Comparison of ENCODE assay signal across 30 mouse cellular contexts in genomic region chr9:10457900-10458299, GRCm38 (mm10).
DNase-seq lines count a peak whose midpoint lies in the region; ATAC-seq and TF ChIP-seq lines count a peak whose summit lies in the region.
"Had no signal": no experiment of that assay in that cellular context is flagged by ENCODE, and none has a peak within 500 bp of the region (broad histone marks: within the 10 kb centered on the region; RNA-seq: fewer than 3 reads in every experiment).

No protein-coding gene starts in this region.

- no peaks in the 10 kb centered on the region for H3K27me3 ChIP-seq in hindbrain, embryonic 11.5 days (ENCODE audit: control insufficient read depth, insufficient read depth, low read length)
- H3K27me3 ChIP-seq in hindbrain, embryonic 10.5 days (ENCODE audit: insufficient read depth, poor library complexity, severe bottlenecking) = no peaks in the 10 kb centered on the region
- no peaks in the 10 kb centered on the region for H3K27me3 ChIP-seq in lung, embryonic 14.5 days (ENCODE audit: insufficient read depth, low read length)
- H3K27me3 ChIP-seq: CH12.LX; embryonic facial prominence, embryonic 12.5 days; heart, embryonic 15.5 days; limb, embryonic 12.5 days; liver, embryonic 15.5 days; neural tube, embryonic 13.5 days had no signal

- no peak for TF ChIP-seq CTCF in lung, embryonic 14.5 days (IDR thresholded peaks at IDR 0.05; ENCODE audit: low read depth)

- H3K9ac ChIP-seq in hindbrain, embryonic 11.5 days (ENCODE audit: low read depth, low read length) = no peak overlapping the region
- H3K9ac ChIP-seq in lung, embryonic 14.5 days = no peak overlapping the region
- H3K9ac ChIP-seq: embryonic facial prominence, embryonic 12.5 days; heart, embryonic 15.5 days; hindbrain, embryonic 14.5 days; limb, embryonic 12.5 days; liver, embryonic 15.5 days; neural tube, embryonic 13.5 days had no signal

- H3K27ac ChIP-seq in hindbrain, embryonic 11.5 days (ENCODE audit: low read depth, low read length) = no peak overlapping the region
- no peak overlapping the region for H3K27ac ChIP-seq in hindbrain, embryonic 10.5 days
- H3K27ac ChIP-seq in lung, embryonic 14.5 days (ENCODE audit: low read depth) = no peak overlapping the region
- H3K27ac ChIP-seq: embryonic facial prominence, embryonic 12.5 days; forebrain, embryonic 10.5 days; heart, embryonic 10.5 days; heart, embryonic 15.5 days; hindbrain, embryonic 14.5 days; limb, embryonic 12.5 days; liver, embryonic 15.5 days; neural tube, embryonic 13.5 days had no signal

- no peaks in the 10 kb centered on the region for H3K36me3 ChIP-seq in hindbrain, embryonic 11.5 days (ENCODE audit: control insufficient read depth, insufficient read depth, low read length)
- no peaks in the 10 kb centered on the region for H3K36me3 ChIP-seq in hindbrain, embryonic 10.5 days
- H3K36me3 ChIP-seq in lung, embryonic 14.5 days (ENCODE audit: insufficient read depth) = no peaks in the 10 kb centered on the region
- H3K36me3 ChIP-seq: embryonic facial prominence, embryonic 12.5 days; forebrain, embryonic 10.5 days; G1E; heart, embryonic 10.5 days; heart, embryonic 15.5 days; limb, embryonic 12.5 days; liver, embryonic 15.5 days; neural tube, embryonic 13.5 days had no signal

- 38% methylated on average over 3 of the region's 3 CpGs for WGBS in hindbrain, embryonic 11.5 days
- WGBS in hindbrain, embryonic 10.5 days = 35% methylated on average over 3 of the region's 3 CpGs
- 30% methylated on average over 3 of the region's 3 CpGs for WGBS in lung, embryonic 14.5 days

- H3K4me1 ChIP-seq in hindbrain, embryonic 11.5 days (replicated peaks; ENCODE audit: control insufficient read depth, insufficient read depth, low read length) = no peaks in the 10 kb centered on the region
- H3K4me1 ChIP-seq in hindbrain, embryonic 10.5 days (replicated peaks) = 0 out of 2 replicates have a peak, but pooled peaks cover 7% of the 10 kb centered on the region
- H3K4me1 ChIP-seq in lung, embryonic 14.5 days (ENCODE audit: insufficient read depth) = no peaks in the 10 kb centered on the region
- H3K4me1 ChIP-seq: embryonic facial prominence, embryonic 12.5 days; heart, embryonic 10.5 days; heart, embryonic 15.5 days; limb, embryonic 12.5 days; liver, embryonic 15.5 days; neural tube, embryonic 13.5 days had no signal

- no peaks in the 10 kb centered on the region for H3K9me3 ChIP-seq in hindbrain, embryonic 11.5 days (ENCODE audit: control insufficient read depth, low read length)
- H3K9me3 ChIP-seq in hindbrain, embryonic 10.5 days = no peaks in the 10 kb centered on the region
- no peaks in the 10 kb centered on the region for H3K9me3 ChIP-seq in lung, embryonic 14.5 days (ENCODE audit: low read depth, low read length)
- H3K9me3 ChIP-seq: embryonic facial prominence, embryonic 12.5 days; forebrain, embryonic 10.5 days; G1E; heart, embryonic 10.5 days; heart, embryonic 15.5 days; limb, embryonic 12.5 days; liver, embryonic 15.5 days; neural tube, embryonic 13.5 days had no signal

- H3K4me2 ChIP-seq in hindbrain, embryonic 11.5 days (replicated peaks; ENCODE audit: low read depth, low read length) = no peak overlapping the region
- no peak overlapping the region for H3K4me2 ChIP-seq in lung, embryonic 14.5 days
- H3K4me2 ChIP-seq: embryonic facial prominence, embryonic 12.5 days; heart, embryonic 15.5 days; hindbrain, embryonic 14.5 days; limb, embryonic 12.5 days; liver, embryonic 15.5 days; midbrain, embryonic 11.5 days; neural tube, embryonic 13.5 days had no signal

- no peak overlapping the region for H3K4me3 ChIP-seq in hindbrain, embryonic 11.5 days (ENCODE audit: low read depth, low read length)
- no peak overlapping the region for H3K4me3 ChIP-seq in hindbrain, embryonic 10.5 days
- H3K4me3 ChIP-seq in lung, embryonic 14.5 days (ENCODE audit: low read depth, low read length) = no peak overlapping the region
- H3K4me3 ChIP-seq: embryonic facial prominence, embryonic 12.5 days; forebrain, embryonic 10.5 days; heart, embryonic 10.5 days; heart, embryonic 15.5 days; limb, embryonic 12.5 days; liver, embryonic 15.5 days; neural tube, embryonic 13.5 days had no signal

- no peak for ATAC-seq in hindbrain, embryonic 11.5 days (ENCODE audit: low FRiP score)
- no peak for ATAC-seq in lung, embryonic 14.5 days (ENCODE audit: insufficient read depth)
- ATAC-seq: forebrain, embryonic 16.5 days; intestine, postnatal 0 days had no signal

- DNase-seq in embryo, embryonic 10 days (ENCODE audit: low spot score) = peak; percentile 7
- no peak for DNase-seq in embryo, embryonic 10.5 days (ENCODE audit: low spot score)
- peak; percentile 6 for DNase-seq in hindbrain, embryonic 11.5 days (ENCODE audit: low spot score)
- no peak for DNase-seq in hindbrain, embryonic 10.5 days (ENCODE audit: low spot score)
- DNase-seq in lung, embryonic 14.5 days = peak; percentile 1
- no peak for DNase-seq in lung, adult 18-20 months
- DNase-seq in ZHBTc4 (ENCODE audit: low read depth, low spot score) = peak; percentile 40
- DNase-seq in heart, adult 11 months = no peak
- DNase-seq: adrenal gland, postnatal 25 days; cerebellum, adult 8-10 months; cerebellum, postnatal 36 days; gastrocnemius, postnatal 14 days; layer of hippocampus, adult 9-11 months; lung, postnatal 36 days; spleen, adult 18-20 months; thymus, adult 18-20 months; thymus, postnatal 25 days had no signal

Comparison
In these comparisons a context has a peak if more than half of its experiments do, and no peak if none do; other contexts are left out.
1. DNase-seq: peak in embryo, embryonic 10 days (single experiment), hindbrain, embryonic 11.5 days (single experiment), lung, embryonic 14.5 days (single experiment) and ZHBTc4 (single experiment); none in embryo, embryonic 10.5 days (single experiment), hindbrain, embryonic 10.5 days (single experiment), lung, adult 18-20 months (0 of 2) and heart, adult 11 months (single experiment).